Mouse (Mus musculus): ENCODE measurements around the gene Mon2.

DNA sequence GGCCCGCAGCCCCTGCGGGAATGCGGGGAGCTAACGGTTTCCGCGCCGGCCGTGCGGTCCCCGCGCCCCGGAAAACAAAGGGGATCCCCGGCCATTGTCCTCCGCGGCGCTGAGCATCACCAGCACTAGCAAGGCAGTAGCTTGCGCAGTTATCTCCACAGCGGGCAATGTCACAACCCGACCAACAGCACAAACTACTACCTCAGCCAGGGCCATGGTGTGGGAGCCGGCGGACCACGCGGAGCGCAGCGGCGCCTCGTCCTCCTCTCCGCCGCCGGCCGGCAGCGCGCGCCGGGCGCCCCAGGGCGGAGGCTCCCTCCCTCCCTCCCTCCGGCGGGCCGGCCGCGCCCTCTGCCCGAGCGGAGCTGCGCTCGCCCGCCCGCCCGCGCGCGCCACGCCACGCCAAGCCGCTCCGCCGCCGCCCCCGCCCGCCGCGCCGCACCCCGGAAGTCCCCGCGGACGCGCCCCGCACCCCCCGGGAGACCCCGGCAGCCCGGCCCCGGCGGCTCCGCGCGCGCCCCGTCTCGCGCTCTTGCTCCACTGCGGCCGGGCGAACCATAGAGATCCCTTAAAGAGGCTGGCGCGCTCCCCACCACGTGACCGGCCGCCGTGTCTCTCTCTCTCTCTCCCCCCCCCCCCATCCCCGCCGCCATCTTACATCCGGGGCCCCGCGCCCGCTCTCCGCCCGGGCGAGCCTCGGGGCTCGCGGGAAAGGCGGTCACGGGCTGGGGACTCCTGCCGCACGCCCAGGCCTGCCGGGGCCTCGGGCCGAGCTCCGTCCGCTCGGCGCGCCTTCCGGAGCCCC is 90.6 kb downstream of the Mon2 start:
- TF ChIP-seq CTCF (conservative IDR thresholded peaks at IDR 0.05; ENCODE audit: insufficient read depth, insufficient read length, low read depth, low read length) (no peak), POLR2A (IDR thresholded peaks at IDR 0.05; ENCODE audit: low read depth, low read length) (no peak)

Measured in kidney, adult 2 months (tissue).